Mouse (Mus musculus) hindbrain, embryonic 11.5 days (tissue): Measurements from ENCODE around the gene Camk2b. TPM values are rescaled to one million over a fixed set of nuclear protein-coding genes. Genes with fewer than 3 reads are reported as not detected.
"Not testable (repeated sequence)": the region's sequence is repeated elsewhere in the genome, so short reads cannot be mapped to it uniquely, and the experiment has no call there.

ENCODE experiments used
- ATAC-seq: fragments of 200-750 bp; cut with Nextera tagmentation; 2 replicates; pipeline ENCODE4 v1.8.0; 2017; ENCODE audit warnings: mild to moderate bottlenecking, moderate TSS enrichment, moderate library complexity; ENCODE audit not compliant: low FRiP score
- DNase-seq: peaks from one replicate; pipeline ENCODE4 v3.0.0-alpha.2; 2015; ENCODE audit warnings: low spot score
- H3K27ac ChIP-seq: fragments of 300-500 bp; sonication (generic); 2 replicates; pipeline ENCODE4 v1.5.1; 2014; ENCODE audit warnings: mild to moderate bottlenecking, low read depth, low read length
- H3K27me3 ChIP-seq: fragments of 300-500 bp; sonication (generic); 2 replicates; pipeline ENCODE4 v1.6.1; 2014; ENCODE audit warnings: mild to moderate bottlenecking, low read length, moderate library complexity, mixed read lengths; ENCODE audit not compliant: control insufficient read depth, insufficient read depth
- H3K36me3 ChIP-seq: fragments of 300-500 bp; sonication (generic); 2 replicates; pipeline ENCODE4 v1.6.1; 2014; ENCODE audit warnings: mild to moderate bottlenecking, low read length, moderate library complexity, mixed read lengths; ENCODE audit not compliant: control insufficient read depth, insufficient read depth
- H3K4me1 ChIP-seq: fragments of 300-500 bp; sonication (generic); replicated peaks from 2 replicates; pipeline ENCODE4 v1.6.1; 2014; ENCODE audit warnings: low read length, mixed read lengths; ENCODE audit not compliant: control insufficient read depth, insufficient read depth
- H3K4me2 ChIP-seq: fragments of 300-500 bp; sonication (generic); replicated peaks from 2 replicates; pipeline ENCODE4 v1.6.1; 2014; ENCODE audit warnings: mild to moderate bottlenecking, low read depth, low read length
- H3K4me3 ChIP-seq: fragments of 300-500 bp; sonication (generic); 2 replicates; pipeline ENCODE4 v1.5.1; 2014; ENCODE audit warnings: low read depth, low read length
- H3K9ac ChIP-seq: fragments of 300-500 bp; sonication (generic); 2 replicates; pipeline ENCODE4 v1.6.1; 2014; ENCODE audit warnings: low read depth, low read length
- H3K9me3 ChIP-seq: fragments of 300-500 bp; sonication (generic); 2 replicates; pipeline ENCODE4 v1.6.1; 2016; ENCODE audit warnings: low read length; ENCODE audit not compliant: control insufficient read depth
- WGBS: fragments of 180-500 bp; shearing (Covaris S2); extraction: QIAGEN DNeasy Blood & Tissue Kit; methylation state at CpG from one replicate; pipeline ENCODE4 v1.1.7; 2014; 5-methylcytosine and 5-hydroxymethylcytosine counted together
- polyA plus RNA-seq: library from polyadenylated mRNA; unstranded; fragments of >200 nt; fragmentation: Nextera tagmentation; extraction: Ambion mirVana; gene quantifications from 2 replicates; pipeline ENCODE4 v1.2.1, GENCODE M21; 2014

The Camk2b gene
- 3.4 and 3.6 TPM in 2 replicates for polyA plus RNA-seq

GRCm38 (mm10) chr11:6066176-6066575 lies at the start of gene Camk2b:
Gene Camk2b (minus strand): TSS chr11:6066362.
- peak within 1 kb of the TSS; percentile 49 for H3K4me3 ChIP-seq
- peaks cover 5% of the 10 kb centered on the region; the same call in 1 of the 2 replicates for H3K4me1 ChIP-seq
- H3K9ac ChIP-seq = peak within 1 kb of the TSS; percentile 34; the same call in 1 of the 2 replicates
- no peaks in the 10 kb centered on the region for H3K36me3 ChIP-seq
- DNase-seq (no peak), ATAC-seq (no peak)
- no peaks in the 10 kb centered on the region for H3K9me3 ChIP-seq
- H3K27ac ChIP-seq = no peak within 1 kb of the TSS
- H3K4me2 ChIP-seq = peak within 1 kb of the TSS; percentile 79
- peaks cover 59% of the 10 kb centered on the region for H3K27me3 ChIP-seq
- 12% methylated on average over 6 of the region's 6 CpGs for WGBS

GRCm38 (mm10) chr11:6111734-6112484 lies 45.7 kb upstream of the Camk2b start:
- H3K9me3 ChIP-seq = no peaks in the 10 kb centered on the region
- H3K4me1 ChIP-seq = no peaks in the 10 kb centered on the region
- peaks cover 13% of the 10 kb centered on the region; the same call in 1 of the 2 replicates for H3K36me3 ChIP-seq
- no peak overlapping the region for H3K9ac ChIP-seq
- no peaks in the 10 kb centered on the region for H3K27me3 ChIP-seq
- no peak overlapping the region for H3K27ac ChIP-seq
- DNase-seq (no peak), ATAC-seq (no peak)
- no peak overlapping the region for H3K4me2 ChIP-seq
- H3K4me3 ChIP-seq = no peak overlapping the region
- WGBS = 94% methylated on average over 5 of the region's 5 CpGs

- Histone ChIP-seq H3K4me3 (no peak overlapping the region), H3K27me3 (no peaks in the 10 kb centered on the region), H3K27ac (no peak overlapping the region), H3K9ac (no peak overlapping the region), H3K9me3 (no peaks in the 10 kb centered on the region), H3K4me1 (no peaks in the 10 kb centered on the region), H3K4me2 (no peak overlapping the region), H3K36me3 (peaks cover 13% of the 10 kb centered on the region; the same call in 1 of the 2 replicates)
- no peak for DNase-seq
- ATAC-seq = no peak
Measured at GRCm38 (mm10) chr11:6109990-6110389, 43.8 kb upstream of the Camk2b start.

GRCm38 (mm10) chr11:6108296-6108695 lies 42.1 kb upstream of the Camk2b start:
- no peak overlapping the region for H3K9ac ChIP-seq
- WGBS = 92% methylated on average over 5 of the region's 5 CpGs
- H3K36me3 ChIP-seq = peaks cover 10% of the 10 kb centered on the region; the same call in 1 of the 2 replicates
- H3K4me3 ChIP-seq = no peak overlapping the region
- H3K4me2 ChIP-seq = no peak overlapping the region
- no peaks in the 10 kb centered on the region for H3K9me3 ChIP-seq
- ATAC-seq = no peak
- no peak overlapping the region for H3K27ac ChIP-seq
- H3K4me1 ChIP-seq = no peaks in the 10 kb centered on the region
- no peak for DNase-seq
- H3K27me3 ChIP-seq = no peaks in the 10 kb centered on the region

GRCm38 (mm10) chr11:6107722-6108121 lies 41.6 kb upstream of the Camk2b start:
- no peaks in the 10 kb centered on the region for H3K27me3 ChIP-seq
- no peak overlapping the region for H3K9ac ChIP-seq
- no peak overlapping the region for H3K4me3 ChIP-seq
- H3K9me3 ChIP-seq = no peaks in the 10 kb centered on the region
- no peak overlapping the region for H3K4me2 ChIP-seq
- 81% methylated on average over 3 of the region's 3 CpGs for WGBS
- DNase-seq (no peak), ATAC-seq (no peak)
- no peaks in the 10 kb centered on the region for H3K4me1 ChIP-seq
- H3K36me3 ChIP-seq = peaks cover 6% of the 10 kb centered on the region; the same call in 1 of the 2 replicates
- no peak overlapping the region for H3K27ac ChIP-seq

GRCm38 (mm10) chr11:6104734-6105133 lies 38.6 kb upstream of the Camk2b start:
- H3K9me3 ChIP-seq = no peaks in the 10 kb centered on the region
- H3K27me3 ChIP-seq = no peaks in the 10 kb centered on the region
- ATAC-seq (no peak), DNase-seq (no peak)
- no peak overlapping the region for H3K27ac ChIP-seq
- peaks cover 6% of the 10 kb centered on the region; the same call in 1 of the 2 replicates for H3K36me3 ChIP-seq
- no peaks in the 10 kb centered on the region for H3K4me1 ChIP-seq
- H3K4me3 ChIP-seq = no peak overlapping the region
- H3K4me2 ChIP-seq = no peak overlapping the region
- WGBS = 88% methylated on average over 5 of the region's 5 CpGs
- no peak overlapping the region for H3K9ac ChIP-seq

- H3K27me3 ChIP-seq, H3K9ac ChIP-seq, H3K9me3 ChIP-seq, H3K4me1 ChIP-seq, H3K4me2 ChIP-seq, DNase-seq, H3K27ac ChIP-seq, ATAC-seq, H3K36me3 ChIP-seq, H3K4me3 ChIP-seq: not testable (repeated sequence)
- WGBS = 92% methylated on average over 2 of the region's 3 CpGs
Measured at GRCm38 (mm10) chr11:6096637-6097036, 30.5 kb upstream of the Camk2b start.

GRCm38 (mm10) chr11:6086991-6087390 lies 20.8 kb upstream of the Camk2b start:
- WGBS = 76% methylated on average over 4 of the region's 4 CpGs
- Histone ChIP-seq H3K9me3 (no peaks in the 10 kb centered on the region), H3K4me2 (no peak overlapping the region), H3K9ac (no peak overlapping the region), H3K4me1 (no peaks in the 10 kb centered on the region), H3K27me3 (no peaks in the 10 kb centered on the region), H3K36me3 (no peaks in the 10 kb centered on the region), H3K4me3 (no peak overlapping the region), H3K27ac (no peak overlapping the region)
- ATAC-seq (no peak), DNase-seq (no peak)

- Histone ChIP-seq H3K9ac (no peak overlapping the region), H3K36me3 (no peaks in the 10 kb centered on the region), H3K4me1 (no peaks in the 10 kb centered on the region), H3K9me3 (no peaks in the 10 kb centered on the region), H3K4me2 (no peak overlapping the region), H3K27me3 (no peaks in the 10 kb centered on the region), H3K27ac (no peak overlapping the region), H3K4me3 (no peak overlapping the region)
- DNase-seq (no peak), ATAC-seq (no peak)
- 93% methylated on average over 2 of the region's 2 CpGs for WGBS
Measured at GRCm38 (mm10) chr11:6078737-6079136, 12.6 kb upstream of the Camk2b start.
